18 mouse cellular contexts compared by ENCODE assay signal in genomic region chr9:122678001-122678696, GRCm38 (mm10).
DNase-seq lines count a peak whose midpoint lies in the region; ATAC-seq lines count a peak whose summit lies in the region.
"Had no signal": no experiment of that assay in that cellular context is flagged by ENCODE, and none has a peak within 500 bp of the region (broad histone marks: within the 10 kb centered on the region; RNA-seq: fewer than 3 reads in every experiment).

No protein-coding gene starts in this region.

- H3K4me2 ChIP-seq in hindbrain, embryonic 16.5 days (ENCODE audit: low read length), result no peak overlapping the region
- H3K4me2 ChIP-seq in hindbrain, embryonic 12.5 days (replicated peaks), result no peak overlapping the region
- H3K4me2 ChIP-seq in midbrain, embryonic 12.5 days (replicated peaks), result no peak overlapping the region
- no peak overlapping the region for H3K4me2 ChIP-seq in liver, embryonic 11.5 days
- H3K4me2 ChIP-seq: heart, embryonic 13.5 days; liver, embryonic 12.5 days; lung, embryonic 15.5 days had no signal

- 56% methylated on average over 14 of the region's 14 CpGs for WGBS in hindbrain, embryonic 16.5 days
- 68% methylated on average over 14 of the region's 14 CpGs for WGBS in hindbrain, embryonic 12.5 days
- 41% methylated on average over 14 of the region's 14 CpGs for WGBS in midbrain, embryonic 12.5 days
- 78% methylated on average over 14 of the region's 14 CpGs for WGBS in liver, embryonic 11.5 days

- no peaks in the 10 kb centered on the region for H3K9me3 ChIP-seq in hindbrain, embryonic 16.5 days (ENCODE audit: control insufficient read depth, low read length)
- H3K9me3 ChIP-seq in hindbrain, embryonic 12.5 days (replicated peaks), result no peaks in the 10 kb centered on the region
- H3K9me3 ChIP-seq in midbrain, embryonic 12.5 days, result no peaks in the 10 kb centered on the region
- no peaks in the 10 kb centered on the region for H3K9me3 ChIP-seq in liver, embryonic 11.5 days (ENCODE audit: control insufficient read depth, low read length)
- H3K9me3 ChIP-seq: heart, embryonic 13.5 days; limb, embryonic 10.5 days; liver, embryonic 12.5 days; lung, embryonic 15.5 days had no signal

- no peaks in the 10 kb centered on the region for H3K27me3 ChIP-seq in hindbrain, embryonic 16.5 days (replicated peaks; ENCODE audit: control insufficient read depth, insufficient read depth, low read length)
- no peaks in the 10 kb centered on the region for H3K27me3 ChIP-seq in hindbrain, embryonic 12.5 days
- H3K27me3 ChIP-seq in midbrain, embryonic 12.5 days, result peaks cover 85% of the 10 kb centered on the region
- no peaks in the 10 kb centered on the region for H3K27me3 ChIP-seq in liver, embryonic 11.5 days (replicated peaks; ENCODE audit: control insufficient read depth, insufficient read depth, low read length)
- H3K27me3 ChIP-seq: heart, embryonic 13.5 days; liver, embryonic 12.5 days; lung, embryonic 15.5 days had no signal

- ATAC-seq in hindbrain, embryonic 16.5 days, result peak; percentile 37; the same call in 1 of the 2 replicates
- ATAC-seq in hindbrain, embryonic 12.5 days (ENCODE audit: low FRiP score), result no peak
- ATAC-seq in midbrain, embryonic 12.5 days (ENCODE audit: low FRiP score, low read depth), result peak; percentile 63; the same call in 1 of the 2 replicates
- ATAC-seq in liver, embryonic 11.5 days (replicated peaks; ENCODE audit: low FRiP score), result no peak
- ATAC-seq: forebrain, postnatal 0 days; liver, embryonic 12.5 days had no signal

- no peak overlapping the region for H3K9ac ChIP-seq in hindbrain, embryonic 16.5 days (ENCODE audit: low read depth, low read length)
- H3K9ac ChIP-seq in hindbrain, embryonic 12.5 days, result no peak overlapping the region
- H3K9ac ChIP-seq in midbrain, embryonic 12.5 days (replicated peaks), result no peak overlapping the region
- no peak overlapping the region for H3K9ac ChIP-seq in liver, embryonic 11.5 days (ENCODE audit: low read depth, low read length)
- H3K9ac ChIP-seq: forebrain, postnatal 0 days; heart, embryonic 13.5 days; liver, embryonic 12.5 days; lung, embryonic 15.5 days had no signal

- peak; percentile 19 for DNase-seq in adipocyte (ENCODE audit: low spot score)
- DNase-seq in adrenal gland, adult 8-10 months, result peak; percentile 43
- DNase-seq in ovary, postnatal 36 days (ENCODE audit: low spot score), result no peak
- DNase-seq in liver, embryonic 11.5 days (ENCODE audit: low spot score), result no peak
- DNase-seq: forebrain, postnatal 0 days; heart, adult 11 months; heart, postnatal 36 days; kidney, adult 8-10 months; spleen, adult 18-20 months; thymus, adult 18-20 months had no signal

- no peak overlapping the region for H3K4me3 ChIP-seq in hindbrain, embryonic 16.5 days (ENCODE audit: low read length)
- H3K4me3 ChIP-seq in hindbrain, embryonic 12.5 days, result no peak overlapping the region
- H3K4me3 ChIP-seq in midbrain, embryonic 12.5 days, result no peak overlapping the region
- H3K4me3 ChIP-seq in liver, embryonic 11.5 days (ENCODE audit: low read depth, low read length), result no peak overlapping the region
- H3K4me3 ChIP-seq: erythroblast, embryonic 14.5 days; heart, embryonic 13.5 days; limb, embryonic 10.5 days; liver, embryonic 12.5 days; lung, embryonic 15.5 days had no signal

- H3K36me3 ChIP-seq in hindbrain, embryonic 16.5 days (ENCODE audit: control insufficient read depth, insufficient read depth, low read length), result 0 out of 2 replicates have a peak, but pooled peaks cover 2% of the 10 kb centered on the region
- H3K36me3 ChIP-seq in hindbrain, embryonic 12.5 days, result no peaks in the 10 kb centered on the region
- no peaks in the 10 kb centered on the region for H3K36me3 ChIP-seq in midbrain, embryonic 12.5 days
- no peaks in the 10 kb centered on the region for H3K36me3 ChIP-seq in liver, embryonic 11.5 days (ENCODE audit: control insufficient read depth, insufficient read depth, low read length)
- H3K36me3 ChIP-seq: heart, embryonic 13.5 days; limb, embryonic 10.5 days; liver, embryonic 12.5 days; lung, embryonic 15.5 days had no signal

- H3K4me1 ChIP-seq in hindbrain, embryonic 16.5 days (ENCODE audit: control insufficient read depth, insufficient read depth, low read depth, low read length), result peaks cover 3% of the 10 kb centered on the region
- H3K4me1 ChIP-seq in hindbrain, embryonic 12.5 days, result peaks cover 6% of the 10 kb centered on the region; the same call in 1 of the 2 replicates
- peaks cover 12% of the 10 kb centered on the region for H3K4me1 ChIP-seq in midbrain, embryonic 12.5 days
- no peaks in the 10 kb centered on the region for H3K4me1 ChIP-seq in liver, embryonic 11.5 days (replicated peaks; ENCODE audit: control insufficient read depth, insufficient read depth, low read length)
- H3K4me1 ChIP-seq: liver, embryonic 12.5 days; lung, embryonic 15.5 days had no signal

- H3K27ac ChIP-seq in hindbrain, embryonic 16.5 days (ENCODE audit: low read depth, low read length), result no peak overlapping the region
- no peak overlapping the region for H3K27ac ChIP-seq in hindbrain, embryonic 12.5 days
- peak overlapping the region; percentile 15; the same call in 1 of the 2 replicates for H3K27ac ChIP-seq in midbrain, embryonic 12.5 days (replicated peaks)
- no peak overlapping the region for H3K27ac ChIP-seq in liver, embryonic 11.5 days (ENCODE audit: low read depth, low read length)
- H3K27ac ChIP-seq: heart, embryonic 13.5 days; limb, embryonic 10.5 days; liver, embryonic 12.5 days; lung, embryonic 15.5 days had no signal

Comparison
In these comparisons a context has a peak if more than half of its experiments do, and no peak if none do; other contexts are left out.
1. ATAC-seq: peak in hindbrain, embryonic 16.5 days (single experiment) and midbrain, embryonic 12.5 days (single experiment); none in hindbrain, embryonic 12.5 days (single experiment) and liver, embryonic 11.5 days (single experiment).
2. DNase-seq: peak in adipocyte (single experiment) and adrenal gland, adult 8-10 months (single experiment); none in ovary, postnatal 36 days (single experiment) and liver, embryonic 11.5 days (single experiment).